Mouse (Mus musculus): ENCODE measurements around the gene Mical2. TPM values are rescaled to one million over a fixed set of nuclear protein-coding genes. Genes with fewer than 3 reads are reported as not detected.

Mical2 gene
- polyA plus RNA-seq, 1 experiment = 20.7 TPM

DNA sequence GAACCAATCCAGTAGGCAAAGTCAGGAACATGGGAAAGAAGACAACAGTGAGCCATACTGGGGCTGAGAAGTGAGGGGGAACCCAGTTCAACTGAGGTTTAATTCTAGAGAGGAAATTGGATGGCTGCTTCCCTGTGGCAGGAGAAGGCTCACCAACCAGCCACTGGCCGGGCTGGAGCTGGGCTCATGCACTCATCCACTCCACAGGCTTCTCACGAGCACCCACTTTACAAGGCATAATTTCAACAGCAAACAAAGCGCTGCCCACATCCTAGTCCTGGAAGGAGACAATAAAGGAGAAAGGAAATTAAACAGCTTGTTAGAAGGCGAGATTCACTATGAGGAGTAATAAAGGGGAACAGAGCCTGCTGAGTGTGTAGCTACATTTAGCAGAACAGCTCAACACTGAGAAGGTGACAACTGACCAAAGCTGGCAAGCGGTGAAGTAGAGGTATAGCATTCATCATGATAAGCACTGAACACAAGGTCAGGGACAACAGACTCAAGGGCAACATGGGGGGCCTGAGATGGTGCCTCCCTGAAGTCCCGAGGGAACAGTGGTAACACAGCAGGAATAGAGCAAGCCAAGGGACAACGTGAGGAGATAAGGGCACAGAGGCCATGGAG lies 137.0 kb downstream of the Mical2 start:
- no peak for TF ChIP-seq CTCF (IDR thresholded peaks at IDR 0.05; ENCODE audit: extremely low read depth, insufficient read length, insufficient replicate concordance, low read depth, low read length)
- no peak for TF ChIP-seq POLR2A (IDR thresholded peaks at IDR 0.05; ENCODE audit: low read depth, low read length)
- Histone ChIP-seq H3K4me3 (ENCODE audit: low read depth, low read length) (no peak overlapping the region), H3K27ac (ENCODE audit: insufficient read depth, low read depth, low read length) (no peak overlapping the region), H3K27me3 (ENCODE audit: control insufficient read depth, insufficient read depth, low read length) (no peaks in the 10 kb centered on the region), H3K36me3 (ENCODE audit: control insufficient read depth, insufficient read depth, low read length) (0 out of 2 replicates have a peak, but pooled peaks cover under 1% of the 10 kb centered on the region), H3K4me1 (ENCODE audit: control insufficient read depth, insufficient read depth, insufficient read length, low read length) (peaks cover under 1% of the 10 kb centered on the region; the same call in 1 of the 2 replicates)
- WGBS = 69% methylated on average over 7 of the region's 7 CpGs

DNA sequence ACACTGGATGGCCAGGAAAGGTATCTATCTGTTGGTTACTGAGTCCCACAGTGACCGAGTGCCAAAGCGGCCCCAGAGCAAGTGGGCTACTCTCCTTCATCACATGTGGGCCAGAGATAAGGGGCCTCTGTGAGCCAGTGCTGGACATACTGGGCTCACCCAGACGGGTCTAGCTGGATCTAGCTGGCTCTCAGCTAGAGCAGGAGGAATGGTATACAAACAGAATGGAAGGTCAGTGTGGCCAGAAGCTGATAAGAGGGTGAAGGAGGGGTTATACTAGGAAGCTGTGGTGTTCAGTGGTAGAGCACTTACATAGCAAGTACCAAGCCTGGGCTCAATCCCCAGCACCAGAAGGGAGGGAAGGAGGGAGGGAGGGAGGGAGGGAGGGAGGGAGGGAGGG lies 140.2 kb downstream of the Mical2 start:
- H3K4me3 ChIP-seq (ENCODE audit: low read depth, low read length) = no peak overlapping the region
- H3K4me1 ChIP-seq (ENCODE audit: control insufficient read depth, insufficient read depth, insufficient read length, low read length) = no peaks in the 10 kb centered on the region
- no peaks in the 10 kb centered on the region for H3K36me3 ChIP-seq (ENCODE audit: control insufficient read depth, insufficient read depth, low read length)
- no peak overlapping the region for H3K27ac ChIP-seq (ENCODE audit: insufficient read depth, low read depth, low read length)
- TF ChIP-seq CTCF (IDR thresholded peaks at IDR 0.05; ENCODE audit: extremely low read depth, insufficient read length, insufficient replicate concordance, low read depth, low read length) (no peak), POLR2A (IDR thresholded peaks at IDR 0.05; ENCODE audit: low read depth, low read length) (no peak)
- no peaks in the 10 kb centered on the region for H3K27me3 ChIP-seq (ENCODE audit: control insufficient read depth, insufficient read depth, low read length)
- WGBS = 81% methylated on average over 3 of the region's 3 CpGs

GRCm38 (mm10) chr7:112369046-112369445 lies 143.4 kb downstream of the Mical2 start:
- H3K27me3 ChIP-seq (ENCODE audit: control insufficient read depth, insufficient read depth, low read length) = no peaks in the 10 kb centered on the region
- H3K27ac ChIP-seq (ENCODE audit: insufficient read depth, low read depth, low read length) = no peak overlapping the region
- H3K4me3 ChIP-seq (ENCODE audit: low read depth, low read length) = no peak overlapping the region
- 47% methylated on average over 2 of the region's 2 CpGs for WGBS
- H3K4me1 ChIP-seq (ENCODE audit: control insufficient read depth, insufficient read depth, insufficient read length, low read length) = peaks cover 17% of the 10 kb centered on the region
- no peaks in the 10 kb centered on the region for H3K36me3 ChIP-seq (ENCODE audit: control insufficient read depth, insufficient read depth, low read length)
- no peak for TF ChIP-seq POLR2A (IDR thresholded peaks at IDR 0.05; ENCODE audit: low read depth, low read length)
- TF ChIP-seq CTCF (IDR thresholded peaks at IDR 0.05; ENCODE audit: extremely low read depth, insufficient read length, insufficient replicate concordance, low read depth, low read length) = peak; percentile 96; the same call in 1 of the 2 replicates

GRCm38 (mm10) chr7:112369977-112370376 lies 144.3 kb downstream of the Mical2 start:
- Histone ChIP-seq H3K36me3 (ENCODE audit: control insufficient read depth, insufficient read depth, low read length) (no peaks in the 10 kb centered on the region), H3K4me3 (ENCODE audit: low read depth, low read length) (no peak overlapping the region), H3K27ac (ENCODE audit: insufficient read depth, low read depth, low read length) (no peak overlapping the region), H3K27me3 (ENCODE audit: control insufficient read depth, insufficient read depth, low read length) (no peaks in the 10 kb centered on the region), H3K4me1 (ENCODE audit: control insufficient read depth, insufficient read depth, insufficient read length, low read length) (peaks cover 25% of the 10 kb centered on the region)
- TF ChIP-seq POLR2A (IDR thresholded peaks at IDR 0.05; ENCODE audit: low read depth, low read length) = no peak
- no peak for TF ChIP-seq CTCF (IDR thresholded peaks at IDR 0.05; ENCODE audit: extremely low read depth, insufficient read length, insufficient replicate concordance, low read depth, low read length)
- 88% methylated on average over 3 of the region's 3 CpGs for WGBS

DNA sequence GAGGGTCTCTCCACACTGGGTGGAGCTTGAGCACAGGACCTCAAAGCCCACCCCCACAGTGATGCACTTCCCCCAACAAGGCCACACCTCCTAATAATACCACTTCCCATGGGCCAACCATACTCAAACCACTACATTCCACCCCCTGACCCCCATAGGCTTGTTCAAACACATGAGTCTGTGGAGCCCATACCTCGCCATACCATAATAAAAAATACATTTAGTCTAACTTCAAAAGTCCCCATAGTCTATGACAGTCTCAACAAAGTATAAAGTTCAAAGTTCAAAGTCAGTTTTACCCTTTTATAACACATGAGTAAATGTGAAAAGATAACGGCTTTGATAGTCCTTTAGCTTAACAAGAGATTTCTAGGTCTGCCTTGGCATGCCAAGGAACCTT lies 145.7 kb downstream of the Mical2 start:
- 37% methylated on average over 2 of the region's 2 CpGs for WGBS
- Histone ChIP-seq H3K4me3 (ENCODE audit: low read depth, low read length) (no peak overlapping the region), H3K27ac (ENCODE audit: insufficient read depth, low read depth, low read length) (no peak overlapping the region; the same call in 1 of the 2 replicates), H3K36me3 (ENCODE audit: control insufficient read depth, insufficient read depth, low read length) (no peaks in the 10 kb centered on the region), H3K27me3 (ENCODE audit: control insufficient read depth, insufficient read depth, low read length) (no peaks in the 10 kb centered on the region), H3K4me1 (ENCODE audit: control insufficient read depth, insufficient read depth, insufficient read length, low read length) (peaks cover 27% of the 10 kb centered on the region)
- no peak for TF ChIP-seq POLR2A (IDR thresholded peaks at IDR 0.05; ENCODE audit: low read depth, low read length)
- TF ChIP-seq CTCF (IDR thresholded peaks at IDR 0.05; ENCODE audit: extremely low read depth, insufficient read length, insufficient replicate concordance, low read depth, low read length) = no peak

DNA sequence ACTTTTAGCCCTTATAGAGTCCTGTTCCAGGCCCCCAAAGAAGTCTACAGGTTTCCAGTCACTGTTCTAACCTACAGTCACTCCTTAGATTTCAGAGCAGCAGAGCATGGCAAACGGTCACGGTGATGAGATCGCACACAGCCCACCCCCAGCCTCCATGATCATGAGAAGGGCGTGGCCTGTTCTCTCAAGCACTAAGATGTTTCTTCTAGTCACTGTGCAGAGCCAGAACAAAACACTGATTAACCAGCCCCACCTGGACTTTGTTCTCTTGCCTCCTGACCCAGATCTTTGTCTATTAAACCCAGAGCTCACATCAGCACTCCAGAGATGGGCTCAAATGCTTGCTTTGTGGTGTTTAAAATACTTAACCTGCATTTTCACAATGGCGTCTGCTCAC lies 148.4 kb downstream of the Mical2 start:
- Histone ChIP-seq H3K4me3 (ENCODE audit: low read depth, low read length) (no peak overlapping the region), H3K27ac (ENCODE audit: insufficient read depth, low read depth, low read length) (no peak overlapping the region), H3K4me1 (ENCODE audit: control insufficient read depth, insufficient read depth, insufficient read length, low read length) (peaks cover 30% of the 10 kb centered on the region), H3K36me3 (ENCODE audit: control insufficient read depth, insufficient read depth, low read length) (no peaks in the 10 kb centered on the region), H3K27me3 (ENCODE audit: control insufficient read depth, insufficient read depth, low read length) (no peaks in the 10 kb centered on the region)
- 46% methylated on average over 5 of the region's 5 CpGs for WGBS
- TF ChIP-seq POLR2A (IDR thresholded peaks at IDR 0.05; ENCODE audit: low read depth, low read length) = no peak
- no peak for TF ChIP-seq CTCF (IDR thresholded peaks at IDR 0.05; ENCODE audit: extremely low read depth, insufficient read length, insufficient replicate concordance, low read depth, low read length)

DNA sequence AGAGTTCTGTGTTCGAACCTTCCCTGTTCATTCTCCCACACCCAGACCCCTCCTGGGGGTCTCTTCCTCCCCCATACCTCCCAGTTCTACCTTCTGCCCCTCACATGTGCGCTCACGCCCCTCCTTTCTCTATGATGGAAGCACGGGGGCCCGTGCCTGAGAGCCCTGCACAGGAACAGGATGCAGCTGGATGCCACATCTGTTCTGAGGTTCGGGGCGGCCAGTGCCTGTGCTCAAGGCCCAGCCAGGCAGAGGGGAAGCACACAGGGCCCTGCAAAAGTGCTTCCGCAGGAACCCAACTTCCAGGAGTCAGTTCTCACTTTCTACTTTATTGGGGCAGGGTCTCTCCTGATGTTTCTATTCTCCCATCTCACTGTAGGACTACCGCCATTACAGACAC lies 149.4 kb downstream of the Mical2 start:
- no peaks in the 10 kb centered on the region for H3K27me3 ChIP-seq (ENCODE audit: control insufficient read depth, insufficient read depth, low read length)
- no peak overlapping the region for H3K4me3 ChIP-seq (ENCODE audit: low read depth, low read length)
- H3K27ac ChIP-seq (ENCODE audit: insufficient read depth, low read depth, low read length) = 0 out of 2 replicates have a peak overlapping the region, but pooled peaks have one; percentile 9
- H3K36me3 ChIP-seq (ENCODE audit: control insufficient read depth, insufficient read depth, low read length) = peaks cover 3% of the 10 kb centered on the region; the same call in 1 of the 2 replicates
- H3K4me1 ChIP-seq (ENCODE audit: control insufficient read depth, insufficient read depth, insufficient read length, low read length) = peaks cover 30% of the 10 kb centered on the region
- TF ChIP-seq POLR2A (IDR thresholded peaks at IDR 0.05; ENCODE audit: low read depth, low read length) (no peak), CTCF (IDR thresholded peaks at IDR 0.05; ENCODE audit: extremely low read depth, insufficient read length, insufficient replicate concordance, low read depth, low read length) (no peak)
- WGBS = 73% methylated on average over 9 of the region's 9 CpGs
